Mouse (Mus musculus) skeletal muscle tissue, postnatal 0 days (tissue): ENCODE measurements around the gene Klhl42. TPM values are rescaled to one million over a fixed set of nuclear protein-coding genes. Genes with fewer than 3 reads are reported as not detected.

Experiments used
- polyA plus RNA-seq: library from polyadenylated mRNA; unstranded; fragments of >200 nt; fragmentation: Nextera tagmentation; extraction: Ambion mirVana; gene quantifications from 2 replicates; pipeline ENCODE4 v1.2.1, GENCODE M21; 2015

Klhl42 gene
- polyA plus RNA-seq, result 2.5 and 2.8 TPM in 2 replicates

DNA sequence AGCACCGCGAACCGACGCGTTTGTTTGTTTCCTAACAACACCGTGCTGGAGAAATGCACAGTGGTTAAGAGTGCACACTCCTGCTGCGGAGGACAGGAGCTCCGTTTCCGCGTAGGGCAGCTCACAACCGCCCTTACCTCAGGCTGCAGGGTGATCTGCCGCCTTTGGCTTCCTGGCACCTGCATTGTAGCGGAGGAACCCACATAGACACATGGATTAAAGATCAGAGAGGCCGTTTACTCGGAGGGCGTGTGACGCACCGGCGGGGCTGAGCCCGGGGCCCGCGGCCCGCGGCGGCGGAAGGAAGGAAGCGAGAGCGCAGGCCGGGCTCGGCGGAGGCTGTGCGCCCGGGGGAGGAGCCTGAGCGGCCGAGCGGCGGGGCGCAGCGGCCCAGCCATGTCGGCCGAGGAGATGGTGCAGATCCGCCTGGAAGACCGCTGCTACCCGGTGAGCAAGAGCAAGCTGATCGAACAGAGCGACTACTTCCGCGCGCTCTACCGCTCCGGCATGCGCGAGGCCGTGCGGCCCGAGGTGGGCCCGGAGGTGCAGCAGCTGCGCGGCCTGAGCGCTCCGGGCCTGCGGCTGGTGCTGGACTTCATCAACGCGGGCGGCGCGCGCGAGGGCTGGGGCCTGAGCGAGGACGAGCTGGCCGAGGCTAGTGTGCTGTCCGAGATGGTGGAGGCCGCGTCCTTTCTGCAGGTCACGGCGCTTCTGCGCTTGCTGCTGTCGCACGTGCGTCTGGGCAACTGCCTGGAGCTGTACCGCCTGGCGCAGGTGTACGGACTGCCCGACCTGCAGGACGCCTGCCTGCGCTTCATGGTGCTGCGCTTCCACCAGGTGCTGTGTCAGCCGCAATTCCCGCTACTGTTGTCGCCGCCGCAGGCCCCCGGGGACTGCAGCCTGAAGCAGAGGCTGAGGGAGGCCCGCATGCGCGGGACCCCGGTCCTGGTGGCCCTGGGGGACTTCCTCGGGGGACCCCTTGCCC is at the start of gene Klhl42:
Gene Klhl42 (plus strand): TSS at position 244 of the 985 bp plus-strand sequence.

DNA sequence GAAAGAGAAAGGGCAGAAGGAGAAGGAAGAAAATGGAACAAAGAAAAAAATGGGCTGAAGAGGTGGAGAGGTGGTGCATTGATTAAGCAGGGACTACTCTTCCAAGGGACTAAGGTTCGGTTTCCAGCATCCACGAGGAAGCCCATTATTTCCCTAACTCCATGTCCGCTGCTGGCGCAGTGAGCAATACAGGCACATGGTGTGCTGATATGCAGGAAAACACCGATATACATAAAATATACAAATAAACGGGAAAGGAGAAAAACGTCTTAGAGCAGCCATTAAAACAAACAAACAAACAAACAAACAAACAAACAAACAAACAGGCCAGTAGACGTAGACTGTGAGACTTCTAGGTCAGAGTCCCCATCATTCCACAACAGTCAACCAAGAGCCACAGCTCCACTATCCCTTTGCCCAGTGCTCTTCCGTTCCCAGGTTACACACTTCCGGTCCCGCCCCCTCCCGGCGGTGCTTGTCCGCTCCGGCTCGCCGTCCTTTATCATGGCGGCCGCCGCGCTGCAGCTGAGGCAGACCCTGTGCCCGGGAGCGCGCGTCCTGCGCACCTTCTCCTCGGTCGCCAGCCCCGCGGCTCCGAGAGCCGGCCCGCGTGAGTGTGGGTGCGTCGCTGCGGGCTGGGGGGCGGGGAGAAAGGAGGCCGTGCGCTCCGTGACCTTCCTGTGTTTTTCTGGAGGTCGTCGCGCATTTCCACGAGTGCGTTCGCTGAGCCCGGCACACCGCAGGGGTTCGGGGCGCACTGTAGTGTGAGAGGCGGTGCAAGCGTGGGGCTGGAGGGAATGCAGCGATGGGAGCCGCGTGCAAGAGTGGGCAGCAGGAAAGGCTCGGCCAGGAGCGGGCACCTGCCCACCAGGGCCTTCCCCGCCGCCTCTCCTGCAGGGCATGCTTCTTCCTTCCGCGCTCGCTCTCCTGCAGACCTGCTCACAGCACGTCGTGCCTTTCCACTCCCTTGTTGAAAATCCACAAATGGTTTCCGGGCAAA is 48.6 kb upstream of the Klhl42 start, which contains the start of gene Mrps35:
Gene Mrps35 (plus strand): TSS at position 474 of the 1,000 bp plus-strand sequence.

DNA sequence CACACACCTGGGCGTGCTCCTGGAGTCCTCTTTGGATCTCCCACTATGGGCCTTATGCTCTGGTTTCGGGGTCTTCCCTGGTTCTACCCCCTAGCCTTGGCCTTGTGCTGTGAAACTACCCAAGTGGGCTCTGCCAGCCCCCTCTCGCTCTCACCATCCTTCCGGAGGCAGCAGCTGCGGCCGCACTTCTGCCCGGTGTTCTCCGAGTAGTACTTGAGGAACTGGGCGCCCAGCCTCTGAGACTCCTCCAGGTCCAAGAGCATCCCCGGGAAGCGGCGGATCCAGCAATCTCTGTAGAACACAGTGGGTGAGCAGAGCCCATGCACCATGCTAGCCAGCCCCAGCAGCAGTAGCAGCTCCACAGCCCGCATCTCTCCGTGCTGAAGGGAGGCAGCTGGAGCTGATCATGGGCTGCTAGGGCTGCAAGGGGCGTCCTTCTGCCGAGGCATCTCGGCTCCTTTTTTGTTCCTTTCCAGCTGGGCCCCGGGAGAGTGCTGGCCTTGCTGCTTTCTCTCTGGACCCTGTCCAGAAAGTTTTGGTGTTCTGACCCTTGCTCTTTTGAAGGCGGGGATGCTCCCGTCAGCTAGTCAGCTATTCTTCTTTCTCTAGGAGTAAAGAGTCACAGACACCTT is 4.5 kb upstream of the Klhl42 start, which contains the start of gene Mansc4:
Gene Mansc4 (minus strand): TSS at position 439 of the 632 bp plus-strand sequence.

Other genes starting within 250 kb of the Klhl42 start
- gene Smco2, start 241.3 kb upstream of the Klhl42 start, polyA plus RNA-seq, result not detected in 2 replicates
- gene Ppfibp1, start 202.9 kb upstream of the Klhl42 start, polyA plus RNA-seq, result 22.7 and 24.3 TPM in 2 replicates
- gene 1700034J05Rik, start 137.0 kb upstream of the Klhl42 start, polyA plus RNA-seq, result not detected in 2 replicates
- 0.36 and 0.38 TPM in 2 replicates for gene Rep15, start 58.8 kb upstream of the Klhl42 start, polyA plus RNA-seq
- 132 and 148 TPM in 2 replicates for gene Mrps35, start 48.6 kb upstream of the Klhl42 start, polyA plus RNA-seq
- gene Mansc4, start 4.3 kb upstream of the Klhl42 start, polyA plus RNA-seq, result 0.19 and 0.38 TPM in 2 replicates
- gene Pthlh, start 172.8 kb downstream of the Klhl42 start, polyA plus RNA-seq, result 0.76 and 1.0 TPM in 2 replicates